Mouse (Mus musculus) right cerebral cortex, adult 2 months (tissue): Measurements from ENCODE around the gene Casp9.

Source experiments
- DNase-seq, 2 experiments: peaks; one replicate each; pipeline ENCODE4 v3.0.0; 2021 to 2022; ENCODE audit warnings: low spot score in 2 of 2

The Casp9 gene

DNA sequence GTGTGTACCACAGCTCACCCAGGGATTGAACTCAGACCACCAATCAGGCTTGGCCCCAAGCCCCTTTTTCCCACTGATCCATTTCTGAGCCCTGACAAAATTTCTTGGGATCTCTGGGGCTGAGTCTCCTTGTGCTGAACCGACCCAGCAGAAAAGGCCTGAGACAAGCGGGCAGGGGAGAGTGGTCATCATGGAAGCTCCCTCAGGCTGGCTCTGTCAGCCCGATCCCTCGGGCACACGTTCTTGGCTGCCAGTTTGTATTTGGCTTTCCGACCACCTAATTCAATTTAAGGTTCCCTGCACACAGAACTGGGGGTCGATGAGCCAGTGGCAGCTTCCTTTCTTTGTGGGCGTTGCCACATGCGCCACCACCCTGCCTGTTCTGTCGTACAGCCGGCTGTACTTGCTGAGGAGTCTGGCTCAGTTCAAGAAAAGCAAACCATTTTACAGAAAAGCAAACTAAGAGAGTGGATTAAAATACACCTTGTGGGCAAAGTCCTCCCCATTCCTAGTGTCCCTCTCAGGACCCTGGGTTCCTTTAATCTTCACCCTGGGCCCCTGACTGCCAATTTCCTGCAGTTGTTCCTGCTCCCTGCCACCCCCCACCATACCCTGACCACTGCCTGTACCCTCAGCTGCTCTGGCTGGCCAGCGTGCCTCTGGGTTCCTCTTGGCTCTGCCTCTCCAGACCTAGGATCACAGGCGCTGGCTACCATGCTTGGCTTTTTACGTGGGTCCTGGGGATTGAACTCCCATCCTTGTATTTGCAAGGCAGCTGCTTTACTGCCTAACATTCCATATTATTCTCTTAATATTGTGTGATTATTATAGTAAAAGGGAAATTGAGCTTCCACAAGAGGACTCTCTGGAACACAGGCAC, 23.6 kb downstream of the Casp9 start:
- DNase-seq = no peak

DNA sequence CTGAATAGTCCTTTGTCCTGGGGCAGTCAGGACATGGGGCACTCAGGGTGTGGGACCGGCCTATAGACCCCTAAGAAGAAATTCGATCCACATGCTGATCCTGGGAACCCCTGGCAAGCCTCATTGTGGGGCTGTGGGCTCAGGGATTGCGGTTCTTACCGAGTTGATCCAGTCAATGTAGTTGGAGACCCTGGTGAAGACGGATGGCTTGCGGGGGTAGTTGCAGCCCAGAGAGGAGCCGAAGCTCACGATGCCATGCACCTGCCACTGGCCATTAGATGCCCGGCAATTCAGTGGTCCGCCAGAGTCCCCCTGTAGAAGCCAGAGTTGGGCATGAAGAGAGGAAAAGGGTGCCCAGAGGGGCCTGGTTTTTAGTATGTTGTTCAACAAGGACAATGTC, 24.3 kb downstream of the Casp9 start:
- no peak for DNase-seq

DNA sequence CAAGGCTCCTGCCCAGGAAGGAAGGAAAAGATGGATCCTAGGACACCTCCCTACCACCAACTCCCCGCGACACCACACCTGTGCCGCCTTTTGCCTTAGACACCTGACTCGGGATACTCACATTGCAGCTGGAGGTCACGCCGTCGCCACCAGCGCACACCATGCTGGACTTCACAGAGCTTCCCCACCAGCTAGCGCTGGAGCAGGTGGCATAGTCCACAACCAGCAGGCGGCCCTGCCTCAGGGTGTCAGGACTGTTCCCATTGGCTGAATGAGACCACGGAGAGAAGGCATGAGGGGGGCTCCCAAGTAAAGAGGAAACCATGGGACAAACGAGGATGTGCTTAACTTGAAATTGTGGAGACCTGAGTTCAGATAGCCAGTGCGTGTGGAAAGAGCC, 25.4 kb downstream of the Casp9 start:
- no peak for DNase-seq

GRCm38 (mm10) chr4:141819316-141819715, 25.9 kb downstream of the Casp9 start:
- DNase-seq = no peak

DNA sequence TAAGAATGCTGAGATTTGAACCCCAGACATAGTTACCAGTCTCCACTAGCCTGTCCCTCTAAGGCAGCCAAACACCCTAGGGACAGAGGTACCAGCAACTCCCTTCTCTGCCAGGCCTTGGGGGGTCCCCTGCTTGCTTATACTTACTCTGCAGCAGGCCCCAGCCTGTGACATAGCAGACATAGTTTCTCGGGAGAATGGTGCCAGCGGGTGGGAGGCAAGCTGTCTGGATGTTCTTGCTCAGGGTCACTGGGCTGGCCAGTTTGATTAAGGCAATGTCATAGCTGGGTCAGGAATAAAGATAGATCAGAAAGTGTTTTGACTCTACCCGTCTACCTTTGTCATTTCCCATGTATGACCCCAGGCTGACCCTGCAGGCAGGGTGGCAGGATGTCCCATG, 27.8 kb downstream of the Casp9 start:
- no peak for DNase-seq

DNA sequence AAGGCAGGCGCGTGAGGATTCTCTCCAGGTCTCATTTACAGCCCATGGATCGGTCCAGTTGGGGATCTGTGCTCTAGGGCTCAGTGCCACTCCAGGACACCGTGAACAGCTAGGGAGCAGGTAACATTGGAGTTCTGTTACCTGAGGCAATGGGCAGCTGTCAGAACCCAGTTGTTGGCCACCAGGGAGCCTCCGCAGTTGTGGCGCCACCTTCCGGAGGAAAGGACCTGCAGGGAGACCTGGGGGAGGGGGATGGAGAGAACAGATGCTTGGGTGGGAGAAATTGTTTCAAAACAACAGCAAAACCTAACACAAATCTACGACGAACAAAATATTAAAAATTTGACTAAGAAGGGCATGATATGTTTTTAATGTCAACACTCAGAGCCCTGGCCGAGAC, 28.7 kb downstream of the Casp9 start:
- no peak for DNase-seq

GRCm38 (mm10) chr4:141822979-141823378, 29.6 kb downstream of the Casp9 start:
- no peak for DNase-seq

DNA sequence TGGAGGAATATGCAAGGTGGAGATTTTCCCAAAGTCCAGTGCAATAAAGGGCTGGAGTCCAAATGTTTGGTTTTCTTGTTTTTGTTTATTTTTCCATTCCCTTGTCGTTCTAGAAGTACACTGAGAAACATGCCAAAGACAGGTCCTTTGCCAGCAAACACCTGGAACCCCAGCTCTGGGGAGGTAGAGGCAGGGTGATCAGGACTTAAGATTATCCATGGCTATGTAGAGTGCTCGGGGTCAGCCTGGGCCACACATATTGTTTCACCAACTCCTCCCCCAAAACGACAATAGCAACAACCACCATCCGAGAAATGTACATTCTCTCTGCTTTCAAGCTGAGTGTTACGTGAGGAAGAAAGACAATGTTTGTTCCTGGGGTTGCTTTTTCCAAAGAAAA, 32.6 kb downstream of the Casp9 start, which contains the start of gene Cela2a:
Gene Cela2a, minus strand, starts transcription at position 101 of the 400 bp plus-strand sequence.
- no peak for DNase-seq

GRCm38 (mm10) chr4:141827401-141827800, 34.0 kb downstream of the Casp9 start:
- DNase-seq = no peak

- no peak for DNase-seq
Observed at GRCm38 (mm10) chr4:141828177-141828576, 34.8 kb downstream of the Casp9 start.

- no peak for DNase-seq
Observed at GRCm38 (mm10) chr4:141830381-141830780, 37.0 kb downstream of the Casp9 start.

DNA sequence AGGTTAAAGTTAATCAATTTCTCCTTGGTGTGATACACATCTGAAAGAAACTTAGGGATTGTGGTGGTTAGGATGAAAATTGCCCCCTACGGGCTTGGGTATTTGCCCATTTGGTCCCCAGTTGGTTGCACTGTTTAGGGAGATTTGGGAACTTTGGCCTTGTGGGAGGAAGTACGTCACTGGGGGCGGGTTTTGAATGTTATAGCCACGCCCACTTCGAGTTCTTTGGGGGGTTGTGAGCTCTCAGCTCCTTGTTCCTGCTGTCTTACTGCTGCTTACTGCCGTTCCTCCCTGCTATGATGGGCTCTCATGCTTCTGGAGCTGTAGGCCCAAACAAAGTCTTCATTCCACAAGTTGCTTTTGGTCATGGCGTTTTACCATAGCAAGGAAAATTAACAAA, 37.9 kb downstream of the Casp9 start:
- no peak for DNase-seq

- DNase-seq = peak; percentile 23 to 44
Observed at GRCm38 (mm10) chr4:141833911-141834310, 40.5 kb downstream of the Casp9 start.

DNA sequence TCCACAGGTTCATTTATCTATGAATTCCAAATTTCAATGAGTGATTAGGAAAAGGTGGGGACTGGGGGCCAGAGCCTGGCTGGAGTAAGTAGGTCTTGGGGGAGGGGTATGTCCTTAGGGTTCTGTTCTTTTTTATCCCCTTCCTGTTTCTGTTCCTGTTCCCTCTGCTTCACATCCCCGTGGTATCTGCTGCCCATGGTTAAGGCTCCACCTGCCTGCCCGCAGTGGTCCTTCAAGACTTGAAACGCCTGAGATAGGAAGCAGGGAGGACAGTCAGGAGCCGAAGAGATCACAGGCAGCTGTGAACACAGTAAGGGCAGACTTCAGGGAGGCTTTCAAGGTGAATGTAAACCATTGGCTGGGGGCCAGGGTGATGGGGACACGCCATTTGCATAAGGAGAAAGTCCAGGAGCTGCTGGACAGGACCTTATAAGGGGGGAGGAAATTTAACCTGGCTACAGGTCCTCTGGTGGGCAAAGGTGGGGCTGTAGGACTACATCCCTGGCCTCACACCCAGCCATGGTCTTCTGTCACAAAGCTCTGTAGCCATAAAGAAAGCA, 41.2 kb downstream of the Casp9 start:
- DNase-seq = no peak

DNA sequence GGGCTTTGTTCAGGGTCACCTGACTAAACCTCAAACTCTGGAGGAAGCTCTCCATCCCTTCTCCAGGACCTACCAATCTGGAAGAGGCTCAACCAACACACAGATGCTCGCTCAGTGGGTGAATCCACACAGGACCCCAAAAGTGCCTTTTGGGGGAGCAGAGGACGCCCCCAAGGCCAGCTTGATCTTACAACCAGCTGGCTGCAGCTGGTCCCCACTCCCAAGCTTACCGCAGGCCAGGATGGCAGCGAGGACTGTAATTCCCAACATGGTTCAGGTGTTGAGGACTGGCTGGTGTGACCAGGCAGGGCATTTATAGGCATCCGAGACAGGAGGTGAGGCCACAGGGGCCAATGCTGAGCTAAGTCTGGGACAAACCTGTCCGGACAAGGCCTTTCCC, 52.6 kb downstream of the Casp9 start, which contains the start of gene Ctrc:
Gene Ctrc, minus strand, starts transcription at position 361 of the 400 bp plus-strand sequence.
- no peak for DNase-seq

DNA sequence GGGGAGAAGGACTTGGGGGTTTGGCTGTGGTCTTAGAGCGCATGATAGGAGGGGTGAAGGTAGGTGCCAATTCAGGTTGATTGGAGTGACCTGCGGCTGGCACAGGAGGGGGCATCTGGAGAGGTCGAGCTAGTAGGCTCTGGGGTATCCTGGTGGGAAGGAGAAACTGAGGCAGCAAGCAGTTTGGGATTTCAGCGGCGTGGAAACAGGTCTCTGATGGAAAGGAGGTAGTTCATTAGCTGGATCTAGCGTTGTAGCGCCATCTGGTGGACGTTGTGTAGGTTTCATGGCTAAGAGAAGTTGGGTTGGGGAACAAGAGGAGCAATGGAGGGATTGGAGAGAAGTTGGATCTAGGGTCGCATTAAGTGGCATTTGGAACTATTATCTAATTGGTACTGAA, 60.0 kb downstream of the Casp9 start:
- peak in 1 of 2 experiments; percentile 73 for DNase-seq

DNA sequence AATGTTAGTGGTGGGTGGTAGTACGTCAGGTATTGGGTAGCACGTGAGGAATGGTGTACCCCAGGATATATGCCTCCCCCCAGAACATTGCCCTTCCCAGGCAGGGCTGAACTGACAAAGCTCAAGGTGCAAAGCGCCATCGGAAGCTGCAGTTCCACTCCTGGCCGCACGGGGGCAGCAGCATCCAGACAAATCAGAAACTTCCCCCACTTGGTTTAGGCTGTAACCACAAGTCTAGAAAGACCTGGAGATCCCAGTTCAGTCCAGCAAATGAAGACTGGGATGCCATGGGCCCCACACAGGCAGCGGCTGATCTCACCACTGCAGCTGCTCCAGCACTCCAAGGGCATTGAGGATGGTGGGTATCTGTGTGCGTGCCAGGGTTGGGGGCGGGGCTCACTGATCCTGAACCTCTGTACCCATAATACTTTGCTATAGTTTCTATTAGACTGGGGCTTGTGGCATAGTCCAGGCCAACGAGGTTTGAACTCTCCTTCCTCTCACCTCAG, 64.1 kb downstream of the Casp9 start:
- DNase-seq = peak; percentile 88 to 92

DNA sequence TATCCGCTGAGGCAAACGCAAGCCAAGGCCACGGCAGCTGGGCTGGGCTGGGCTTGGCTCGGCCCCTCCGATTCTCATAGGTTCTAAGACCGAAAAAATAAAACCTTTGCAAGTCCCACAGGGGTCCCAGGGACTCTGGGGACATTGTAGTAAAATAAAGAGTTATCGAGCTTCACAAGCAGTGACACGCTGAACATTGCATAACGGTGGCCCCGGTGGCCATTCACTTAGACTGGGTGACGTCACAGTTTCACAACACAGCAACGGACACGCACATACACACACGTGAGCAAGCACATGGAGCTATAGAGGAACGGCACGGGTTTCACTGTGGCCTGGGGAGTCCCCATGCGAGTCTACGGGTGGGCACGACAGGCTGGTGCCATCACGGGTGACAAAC, 65.1 kb downstream of the Casp9 start:
- DNase-seq = no peak

DNA sequence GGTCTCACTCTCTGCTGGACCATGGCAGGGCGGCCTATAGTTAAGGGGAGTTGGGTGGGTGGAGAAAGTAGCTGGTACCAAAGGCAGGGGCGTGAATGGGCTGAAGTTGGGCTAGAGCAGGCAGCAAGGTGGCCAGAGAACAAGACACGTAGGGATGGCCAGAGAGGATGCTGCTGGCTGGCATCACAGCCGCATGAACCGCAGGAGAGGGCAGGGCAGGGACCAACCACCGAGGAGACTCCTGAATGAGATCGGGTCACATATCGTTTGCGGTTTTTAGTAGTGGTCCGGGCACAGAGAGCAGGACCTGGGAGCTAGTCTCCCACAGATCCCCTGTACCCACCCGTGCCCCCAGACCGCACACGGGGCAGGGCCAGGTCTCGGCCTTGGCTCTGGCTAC, 65.9 kb downstream of the Casp9 start:
- no peak for DNase-seq

- DNase-seq = no peak
Observed at GRCm38 (mm10) chr4:141860246-141860841, 66.9 kb downstream of the Casp9 start.

GRCm38 (mm10) chr4:141861591-141862295, 68.3 kb downstream of the Casp9 start:
- DNase-seq = no peak

DNA sequence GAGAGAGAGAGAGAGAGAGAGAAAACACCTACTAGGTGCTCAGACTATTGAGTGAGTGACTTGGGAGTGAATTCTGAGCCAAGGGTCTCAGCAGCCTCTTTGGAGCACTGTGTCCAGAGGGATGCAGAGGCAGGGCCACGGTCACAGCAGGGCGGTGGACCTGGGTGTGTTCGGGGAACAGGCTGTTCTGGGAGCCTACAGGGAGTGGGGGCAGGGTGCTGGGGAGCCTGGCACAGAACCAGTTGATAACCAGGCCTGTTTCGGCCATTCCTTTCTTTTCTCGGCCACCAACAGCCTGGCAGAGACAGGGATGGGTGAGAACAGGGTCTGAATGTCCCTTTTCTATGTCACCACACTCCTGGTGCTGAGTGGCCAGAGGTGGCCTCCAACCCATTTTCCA, 69.5 kb downstream of the Casp9 start:
- no peak for DNase-seq
